Mouse (Mus musculus): ENCODE measurements at regions not wholly inside any gene's neighbourhood (a gene's known extent, or its start where the extent isn't known, plus 50 kb on each side); places are given as distances from the start of the nearest gene placed in this dataset.

GRCm38 (mm10) chr5:102428310-102428709 lies 52.9 kb upstream of the Arhgap24 start:
- Histone ChIP-seq H3K4me3 (ENCODE audit: low read depth, low read length) (no peak overlapping the region), H3K4me2 (ENCODE audit: low read depth, severe bottlenecking) (no peak overlapping the region), H3K27ac (replicated peaks; ENCODE audit: low read depth, low read length) (no peak overlapping the region), H3K9ac (ENCODE audit: low read length) (no peak overlapping the region), H3K9me3 (ENCODE audit: control insufficient read depth, low read length) (no peaks in the 10 kb centered on the region), H3K36me3 (ENCODE audit: control insufficient read depth, insufficient read depth, low read length) (no peaks in the 10 kb centered on the region), H3K4me1 (ENCODE audit: control insufficient read depth, insufficient read depth, low read length) (no peaks in the 10 kb centered on the region), H3K27me3 (ENCODE audit: control insufficient read depth, insufficient read depth, low read length) (no peaks in the 10 kb centered on the region)
- 79% methylated on average over 3 of the region's 3 CpGs for WGBS
- DNase-seq (ENCODE audit: low spot score) (no peak), ATAC-seq (ENCODE audit: insufficient number of reproducible peaks, low FRiP score, low TSS enrichment, low read depth) (no peak)
